Mouse (Mus musculus): ENCODE results near the gene Ankfn1.

GRCm38 (mm10) chr11:89600921-89601515, 176.4 kb downstream of the Ankfn1 start:
- TF ChIP-seq CTCF (IDR thresholded peaks at IDR 0.05; ENCODE audit: low read depth, low read length) (no peak), POLR2A (IDR thresholded peaks at IDR 0.05; ENCODE audit: borderline replicate concordance, low read depth, low read length) (no peak)

Measured in bone marrow macrophage, adult 2 months (primary cell).